Mouse (Mus musculus) testis, adult 2 months (tissue): Measurements from ENCODE around the gene 2810004N23Rik.

ENCODE experiments used
- CTCF ChIP-seq: fragments of 200-500 bp; IDR thresholded peaks from 2 replicates; pipeline ENCODE4 v1.5.1; 2012; ENCODE audit warnings: low read depth, mild to moderate bottlenecking, inconsistent platforms, low read length, moderate library complexity; ENCODE audit not compliant: control insufficient read depth, insufficient read depth, insufficient replicate concordance
- POLR2A ChIP-seq: fragments of 200-500 bp; IDR thresholded peaks from 2 replicates; pipeline ENCODE4 v1.6.1; 2012; ENCODE audit warnings: low read depth, mild to moderate bottlenecking, inconsistent platforms, low read length, moderate library complexity; ENCODE audit not compliant: control insufficient read depth

GRCm38 (mm10) chr8:124809419-124809818, 53.5 kb downstream of the 2810004N23Rik start:
- TF ChIP-seq CTCF (no peak), POLR2A (no peak)
